Mouse (Mus musculus): ENCODE data around the gene Zbtb12.
"Not testable (repeated sequence)": the region's sequence is repeated elsewhere in the genome, so short reads cannot be mapped to it uniquely, and the experiment has no call there.

Zbtb12 gene

DNA sequence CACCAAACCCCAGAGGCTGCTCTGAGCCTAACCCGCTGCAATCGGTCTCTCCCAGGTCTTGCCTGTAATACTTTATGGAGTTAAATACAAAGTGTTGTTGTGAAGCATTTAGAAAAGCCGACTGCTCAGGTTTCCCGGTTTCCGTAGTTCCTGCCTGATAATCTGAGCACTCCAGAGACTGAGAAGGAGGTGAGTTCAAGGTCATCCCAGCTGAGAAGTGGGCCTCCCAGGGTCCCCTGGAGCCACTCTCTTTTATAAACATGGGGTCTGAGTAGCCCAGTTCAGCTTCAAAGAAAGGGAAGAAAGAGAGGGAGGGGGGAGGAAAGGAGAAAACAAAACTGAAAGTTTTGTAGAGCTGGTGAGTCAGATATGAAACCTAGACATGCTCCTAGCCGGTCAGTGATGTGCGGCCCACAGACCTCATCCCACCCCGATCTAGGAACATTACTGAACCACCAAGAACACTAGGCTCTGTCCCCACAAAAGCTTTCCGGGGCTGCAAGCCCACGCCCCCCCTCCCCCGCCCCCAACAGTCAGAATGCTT, at the start of gene Zbtb12:
Gene Zbtb12, plus strand, starts transcription at position 148 of the 544 bp plus-strand sequence.
- no peak for DNase-seq (ENCODE audit: low read depth, low spot score)

DNA sequence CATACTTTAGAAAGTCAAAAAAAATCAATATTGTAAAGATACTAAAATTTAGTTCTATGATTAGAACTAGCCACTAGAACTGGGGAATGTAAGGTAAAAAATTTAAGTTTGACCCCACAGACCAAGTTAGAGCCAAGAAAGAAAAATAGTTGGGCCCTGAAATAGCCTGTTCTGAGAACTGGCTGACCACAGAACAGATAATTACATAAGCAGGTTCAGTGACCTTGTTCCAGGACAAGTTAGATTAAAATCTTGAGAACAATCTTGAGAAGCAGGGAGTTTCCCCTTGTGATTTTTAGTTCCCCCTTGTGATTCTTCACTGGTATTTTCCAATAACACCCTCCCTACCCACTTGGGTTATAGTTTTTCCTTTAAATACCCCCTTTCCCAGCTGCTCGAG, 48.5 kb upstream of the Zbtb12 start:
- not testable (repeated sequence) for DNase-seq (ENCODE audit: low read depth, low spot score)

DNA sequence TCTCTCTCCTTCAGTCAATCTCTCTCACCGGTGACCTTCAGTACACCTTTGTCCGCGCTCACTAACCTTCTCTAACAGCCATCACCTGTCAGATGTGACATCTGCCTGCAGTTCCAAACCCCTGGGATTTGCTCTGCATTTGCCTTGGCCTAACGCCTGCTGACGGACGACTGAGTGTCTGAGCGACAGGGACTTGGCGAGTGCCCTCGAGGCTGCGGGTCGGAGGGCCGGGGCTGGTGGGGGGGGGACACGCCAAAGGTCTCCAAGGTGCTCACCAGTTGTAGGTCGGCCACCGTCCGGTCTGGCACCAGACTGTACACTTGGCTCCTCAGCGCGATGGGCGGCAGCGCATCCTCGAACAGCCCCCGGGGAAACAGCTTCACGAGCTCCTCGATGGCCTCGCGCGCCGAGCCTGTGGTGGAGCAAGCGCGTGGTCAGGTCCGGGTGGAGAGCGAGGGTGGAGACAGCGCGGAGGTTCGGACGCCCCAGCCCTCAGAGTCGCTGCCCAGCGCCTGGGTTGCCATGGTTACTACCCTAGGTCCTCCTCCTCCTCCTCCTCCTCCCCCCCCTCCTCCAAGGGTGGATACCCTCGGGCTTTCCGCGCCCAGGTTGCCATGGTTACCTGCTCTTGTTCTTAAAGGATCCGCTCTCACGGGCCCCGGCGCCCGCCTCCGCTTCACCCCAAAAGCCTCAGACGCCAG, 43.0 kb upstream of the Zbtb12 start:
- peak; percentile 8 for DNase-seq (ENCODE audit: low read depth, low spot score)

DNA sequence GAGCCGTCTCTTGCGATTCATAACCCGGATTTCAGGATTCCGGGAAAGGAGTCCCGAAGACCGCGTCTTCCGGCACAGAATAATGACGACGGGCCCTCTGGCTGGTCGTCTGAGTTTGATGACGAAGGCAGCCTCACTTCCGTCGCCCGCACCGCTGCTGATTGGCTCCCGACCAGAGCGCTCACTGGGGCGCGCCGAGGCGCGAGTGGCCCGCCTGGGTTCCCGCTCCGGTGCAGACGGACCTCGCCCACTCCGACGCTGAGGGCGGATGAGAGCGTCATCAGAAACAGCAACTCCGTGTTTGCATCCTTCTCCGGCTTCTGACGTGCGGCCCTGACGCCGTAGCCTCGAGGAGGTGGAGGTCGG, 42.4 kb upstream of the Zbtb12 start, which contains the start of the genes Stk19 and Dxo:
Gene Stk19, minus strand, starts transcription at position 90 of the 366 bp plus-strand sequence.
Gene Dxo, plus strand, starts transcription at position 164 of the 366 bp plus-strand sequence.
- peak; percentile 93 for DNase-seq (ENCODE audit: low read depth, low spot score)

DNA sequence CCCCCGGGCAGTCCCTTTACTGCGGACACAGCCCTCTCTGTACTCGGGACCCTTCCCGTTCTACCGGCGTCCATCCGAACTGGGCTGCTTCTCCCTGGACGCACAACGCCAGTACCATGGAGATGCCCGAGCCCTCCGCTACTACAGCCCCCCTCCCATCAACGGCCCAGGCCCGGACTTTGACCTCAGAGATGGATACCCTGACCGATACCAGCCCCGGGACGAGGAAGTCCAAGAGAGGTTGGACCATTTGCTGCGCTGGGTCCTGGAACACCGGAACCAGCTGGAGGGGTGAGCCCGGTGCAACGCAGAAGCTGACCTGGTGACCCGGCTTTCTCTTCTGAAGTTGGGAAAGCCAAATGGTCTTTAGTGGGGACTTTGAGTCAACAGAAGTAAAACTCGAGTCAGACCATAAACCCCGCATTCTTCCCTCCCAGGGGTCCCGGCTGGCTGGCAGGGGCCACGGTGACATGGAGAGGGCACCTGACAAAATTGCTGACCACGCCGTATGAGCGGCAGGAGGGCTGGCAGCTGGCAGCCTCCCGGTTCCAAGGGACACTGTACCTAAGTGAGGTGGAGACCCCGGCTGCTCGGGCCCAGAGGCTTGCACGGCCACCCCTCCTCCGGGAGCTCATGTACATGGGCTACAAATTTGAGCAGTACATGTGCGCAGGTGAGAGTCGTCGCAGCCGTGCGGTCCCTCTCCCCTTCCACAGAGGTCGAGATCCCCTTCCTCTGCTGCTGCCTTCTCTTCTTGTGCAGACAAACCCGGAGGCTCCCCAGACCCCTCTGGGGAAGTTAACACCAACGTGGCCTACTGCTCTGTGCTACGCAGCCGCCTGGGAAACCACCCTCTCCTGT, 41.6 kb upstream of the Zbtb12 start:
- no peak for DNase-seq (ENCODE audit: low read depth, low spot score)

DNA sequence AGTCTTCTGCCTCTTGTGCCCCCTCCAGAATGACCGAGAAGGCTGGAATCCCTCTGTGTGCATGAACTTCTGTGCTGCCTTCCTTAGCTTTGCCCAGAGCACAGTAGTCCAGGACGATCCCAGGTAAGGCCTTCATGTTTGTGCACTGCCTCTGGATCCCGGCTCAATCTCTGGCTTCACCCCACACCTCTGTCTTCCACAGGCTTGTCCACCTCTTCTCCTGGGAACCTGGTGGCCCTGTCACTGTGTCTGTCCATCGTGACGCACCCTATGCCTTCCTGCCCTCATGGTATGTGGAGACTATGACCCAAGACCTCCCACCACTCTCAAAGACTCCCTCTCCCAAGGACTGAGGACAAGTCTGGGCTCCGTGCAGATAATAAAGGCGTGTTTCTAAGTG, 40.5 kb upstream of the Zbtb12 start:
- no peak for DNase-seq (ENCODE audit: low read depth, low spot score)

DNA sequence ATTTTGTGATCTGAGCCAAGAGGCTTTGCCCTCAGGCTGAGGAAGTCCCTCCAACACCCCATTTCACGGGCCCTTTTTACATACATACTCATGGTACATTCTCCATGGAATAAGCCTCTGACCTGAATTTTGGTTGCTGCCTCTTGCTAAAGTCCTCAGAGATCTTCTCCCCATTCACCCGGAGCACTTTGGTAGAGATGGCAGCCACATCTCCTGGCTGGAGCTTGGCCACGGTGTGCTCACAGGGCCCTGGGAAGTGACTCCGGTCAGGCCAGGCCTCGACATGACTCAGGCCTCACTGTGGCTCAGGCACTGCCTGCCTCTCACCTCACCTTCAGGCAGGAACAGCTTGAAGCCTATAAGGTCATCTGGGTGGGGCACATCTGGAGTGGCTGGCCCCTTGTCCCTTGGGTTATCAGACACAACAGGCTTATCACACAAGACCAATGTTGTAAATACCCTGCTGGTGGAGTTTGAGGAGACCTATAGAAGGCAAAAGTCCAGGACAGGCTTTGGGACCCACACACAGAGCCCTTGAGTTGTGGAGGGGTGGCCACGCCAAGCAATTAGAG, 38.5 kb upstream of the Zbtb12 start:
- no peak for DNase-seq (ENCODE audit: low read depth, low spot score)

DNA sequence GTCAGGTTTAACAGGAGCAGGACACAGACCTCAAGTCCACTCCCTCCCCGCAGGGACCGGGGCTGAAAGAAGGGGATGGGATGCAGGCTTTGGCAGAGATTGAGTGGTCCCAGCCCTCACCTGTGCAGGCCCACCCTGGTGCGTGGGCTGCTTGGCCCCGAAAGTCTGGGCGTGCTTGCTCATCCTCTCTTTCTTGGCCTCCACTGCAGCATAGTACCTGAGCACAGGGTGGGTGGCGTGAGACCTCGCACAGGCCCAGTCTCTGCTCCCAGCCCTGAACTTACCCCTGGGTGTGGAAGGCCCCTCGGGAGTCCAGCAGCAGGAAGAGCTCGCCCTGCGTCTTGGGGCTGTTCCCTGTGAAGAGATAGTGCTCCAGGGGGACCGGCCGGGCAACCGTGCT, 34.4 kb upstream of the Zbtb12 start:
- no peak for DNase-seq (ENCODE audit: low read depth, low spot score)

DNA sequence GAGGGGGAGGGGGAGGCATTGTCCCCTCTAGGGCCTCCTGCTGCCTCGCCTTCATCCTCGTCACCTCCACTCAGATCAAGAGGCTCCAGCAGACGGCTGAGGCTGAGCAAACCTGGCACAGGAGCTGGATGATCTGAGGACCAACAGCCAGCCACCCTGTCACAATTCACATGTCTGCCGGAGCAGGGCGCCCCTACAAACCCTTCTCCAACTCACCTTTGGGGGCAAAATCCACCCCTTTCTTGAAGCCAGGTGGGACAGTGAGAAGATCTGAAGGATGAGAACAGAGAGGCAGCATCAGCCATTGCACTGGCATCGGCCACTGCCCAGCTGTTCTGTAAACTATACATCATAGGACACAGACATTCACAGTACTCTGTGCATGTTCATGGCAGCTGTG, 32.1 kb upstream of the Zbtb12 start:
- no peak for DNase-seq (ENCODE audit: low read depth, low spot score)

DNA sequence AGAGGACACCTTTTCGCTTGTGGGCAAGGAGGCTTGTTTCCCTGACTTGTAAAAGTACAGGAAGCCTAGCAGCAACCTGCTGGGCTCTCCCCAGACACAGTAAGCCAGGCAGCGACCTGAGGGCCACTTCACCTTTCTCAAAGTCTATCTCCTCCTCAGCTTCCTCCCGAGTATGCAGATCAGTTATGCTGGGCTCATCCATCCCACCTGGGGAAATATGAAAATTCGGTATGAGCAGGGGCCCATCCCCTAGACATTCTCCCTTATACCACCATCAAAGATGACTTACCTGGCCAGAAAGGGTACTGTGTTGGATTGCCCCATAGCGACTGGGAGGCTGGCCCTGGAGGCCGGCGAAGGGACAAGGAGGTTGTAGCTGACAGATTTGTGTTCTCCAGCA, 31.7 kb upstream of the Zbtb12 start:
- DNase-seq (ENCODE audit: low read depth, low spot score): no peak

DNA sequence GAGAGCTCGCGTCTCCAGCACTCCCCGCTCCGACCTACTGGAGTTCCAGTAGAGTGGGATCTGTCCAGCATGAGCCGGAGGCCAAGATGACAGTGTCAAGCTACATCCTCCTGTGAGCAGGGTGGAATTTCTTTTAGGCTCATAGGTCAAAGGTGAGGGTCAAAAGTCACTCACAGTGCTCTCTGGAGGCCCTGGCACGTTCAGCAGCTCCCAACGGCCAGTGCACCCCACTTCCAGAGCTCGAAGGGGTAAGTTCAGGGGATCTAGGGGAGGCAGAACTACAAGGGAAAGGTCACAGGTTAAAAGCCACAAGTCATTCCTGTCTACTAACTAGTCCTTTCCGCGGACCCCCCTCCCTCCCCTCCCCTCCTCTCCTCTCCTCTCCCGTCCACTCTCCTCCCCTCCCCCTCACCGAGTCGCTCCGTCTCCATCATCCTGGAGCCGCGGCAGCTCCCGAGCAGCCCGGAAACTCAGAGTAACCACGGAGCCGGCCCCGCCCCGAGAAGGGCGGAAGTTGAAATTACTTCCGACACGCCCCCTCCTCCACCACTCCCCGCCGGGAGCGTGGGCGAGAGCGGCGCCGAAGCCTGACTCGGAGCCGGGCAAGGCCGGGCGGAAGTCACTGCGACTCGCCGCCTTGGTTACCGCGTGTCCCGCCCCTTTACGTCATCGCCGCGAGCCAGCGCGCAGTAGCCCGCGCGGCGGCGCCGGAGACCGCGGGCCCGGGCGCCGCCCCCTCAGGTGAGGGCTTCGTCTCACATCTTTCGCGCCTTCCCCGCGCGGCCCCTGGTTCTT, 29.4 kb upstream of the Zbtb12 start, which contains the start of the genes Skiv2l and Nelfe:
Gene Skiv2l, minus strand, starts transcription at position 489 of the 795 bp plus-strand sequence.
Gene Nelfe, plus strand, starts transcription at position 670 of the 795 bp plus-strand sequence.
- peak; percentile 94 for DNase-seq (ENCODE audit: low read depth, low spot score)

DNA sequence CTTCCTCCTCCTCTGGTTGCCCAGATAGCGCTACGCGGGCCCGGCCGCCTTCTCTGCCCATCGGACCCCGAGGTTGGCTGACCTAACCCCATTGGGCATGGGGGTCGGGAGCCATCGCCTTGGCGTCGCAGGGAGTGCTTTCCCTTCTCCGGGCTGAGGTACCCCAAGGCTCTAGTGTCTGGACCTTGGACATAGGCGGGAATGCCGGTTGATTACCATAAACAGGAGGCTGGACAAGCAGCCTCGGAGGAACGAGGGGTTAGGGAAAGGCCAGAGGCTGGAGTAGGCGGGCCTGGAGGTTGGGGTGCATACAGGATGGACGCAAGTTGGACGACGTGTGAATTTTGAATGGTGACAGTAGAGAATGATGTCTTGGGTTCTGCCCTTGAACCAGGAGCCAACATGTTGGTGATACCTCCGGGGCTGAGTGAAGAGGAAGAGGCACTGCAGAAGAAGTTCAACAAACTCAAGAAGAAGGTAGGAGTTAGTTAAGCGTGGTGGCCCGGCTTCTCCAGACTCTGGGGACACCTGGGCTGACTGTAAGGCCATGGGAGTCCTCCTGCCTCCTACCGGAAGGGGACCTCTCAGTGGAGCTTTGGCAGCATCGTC, 28.7 kb upstream of the Zbtb12 start:
- DNase-seq (ENCODE audit: low read depth, low spot score): no peak

DNA sequence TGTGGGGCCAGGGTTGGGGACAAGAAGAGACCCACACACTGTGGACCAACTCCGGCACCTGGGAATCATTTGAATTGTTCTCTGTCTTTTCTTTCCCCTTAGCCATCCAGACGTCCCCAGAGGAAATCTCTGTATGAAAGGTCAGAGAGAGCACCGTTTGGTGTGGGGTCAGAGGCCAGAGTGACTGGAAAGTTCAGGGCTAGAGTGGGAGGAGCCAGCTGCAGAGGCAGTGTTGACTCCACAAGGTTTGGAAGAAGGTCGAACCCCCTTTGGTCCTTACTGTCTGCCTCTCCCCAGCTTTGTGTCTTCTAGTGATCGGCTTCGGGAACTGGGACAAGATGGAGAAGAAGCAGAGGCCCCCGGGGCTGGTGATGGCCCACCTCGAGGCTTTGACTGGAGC, 25.8 kb upstream of the Zbtb12 start:
- DNase-seq (ENCODE audit: low read depth, low spot score): no peak

DNA sequence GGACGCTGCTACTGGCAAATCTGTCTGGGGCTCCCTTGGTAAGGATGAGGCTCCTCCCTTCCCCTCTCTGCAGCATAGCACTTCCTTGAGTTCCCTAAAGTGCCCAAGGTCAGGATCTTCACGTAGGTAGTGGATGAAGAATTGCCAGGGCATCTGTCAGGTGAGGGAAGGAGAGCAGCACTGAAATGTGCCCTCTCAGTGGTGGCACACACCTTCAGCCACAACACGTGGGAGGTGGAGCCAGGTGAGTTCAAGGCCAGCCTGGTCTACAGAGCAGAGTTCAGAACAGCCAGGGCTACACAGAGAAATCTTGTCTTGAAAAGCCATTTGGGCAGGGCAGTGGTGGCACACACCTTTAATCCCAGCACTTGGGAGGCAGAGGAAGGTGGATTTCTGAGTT, 24.5 kb upstream of the Zbtb12 start:
- no peak for DNase-seq (ENCODE audit: low read depth, low spot score)

DNA sequence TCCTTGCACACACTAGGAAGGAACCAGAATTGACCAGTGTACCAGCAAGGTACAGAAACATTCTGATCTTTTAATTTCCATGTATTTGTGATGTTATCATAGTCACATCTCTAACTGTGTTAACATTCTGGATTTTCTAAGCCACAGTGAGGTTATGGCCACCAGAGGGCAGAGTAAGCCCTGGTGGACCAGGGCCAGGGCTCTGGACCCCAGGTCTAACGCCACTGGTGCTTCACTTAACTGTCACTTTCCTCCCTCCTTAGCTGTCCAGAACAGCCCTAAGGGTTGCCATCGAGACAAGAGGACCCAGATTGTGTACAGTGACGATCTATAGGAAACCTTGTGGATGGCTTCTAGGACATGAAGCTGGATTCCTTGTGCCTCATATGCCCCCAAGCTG, 23.5 kb upstream of the Zbtb12 start:
- DNase-seq (ENCODE audit: low read depth, low spot score): peak; percentile 28

DNA sequence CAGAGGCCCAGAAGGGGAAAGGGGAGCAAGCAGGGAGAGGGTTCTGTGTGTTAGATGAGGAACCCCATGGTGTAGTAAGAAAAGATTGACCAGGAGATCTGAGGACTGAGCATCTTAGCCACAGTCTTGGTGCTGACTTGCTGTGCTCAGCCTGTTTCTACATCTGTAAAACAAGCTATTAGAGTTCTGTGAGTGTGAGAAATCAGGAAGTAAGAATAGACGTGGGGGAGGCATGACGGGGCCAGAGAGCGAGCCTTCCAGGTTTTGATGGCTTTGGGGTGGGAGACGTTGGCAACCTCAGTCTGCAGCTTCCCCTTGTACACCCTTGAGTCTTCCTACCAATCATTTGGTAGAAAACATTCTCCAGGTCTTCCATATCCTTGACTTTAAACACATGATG, 20.6 kb upstream of the Zbtb12 start:
- DNase-seq (ENCODE audit: low read depth, low spot score): no peak

DNA sequence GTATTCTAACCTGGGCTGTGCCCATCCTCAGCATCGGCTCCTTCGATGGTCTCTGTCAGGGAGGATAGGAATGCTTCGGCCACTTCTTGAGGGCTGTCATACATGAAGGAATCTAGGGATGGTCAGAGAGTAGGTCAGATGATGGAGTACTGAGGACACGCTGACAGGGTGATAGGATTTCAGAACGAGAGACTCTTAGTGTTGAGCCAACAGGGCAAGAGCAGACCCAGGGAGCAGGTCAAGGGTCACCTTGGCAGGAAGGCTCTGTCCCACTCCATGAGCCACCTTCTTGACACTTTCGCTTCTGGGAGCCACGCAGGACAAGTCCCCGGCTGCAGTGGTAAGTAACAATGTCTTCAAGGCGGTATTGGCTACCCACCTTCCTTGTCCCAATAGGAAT, 18.8 kb upstream of the Zbtb12 start:
- no peak for DNase-seq (ENCODE audit: low read depth, low spot score)

DNA sequence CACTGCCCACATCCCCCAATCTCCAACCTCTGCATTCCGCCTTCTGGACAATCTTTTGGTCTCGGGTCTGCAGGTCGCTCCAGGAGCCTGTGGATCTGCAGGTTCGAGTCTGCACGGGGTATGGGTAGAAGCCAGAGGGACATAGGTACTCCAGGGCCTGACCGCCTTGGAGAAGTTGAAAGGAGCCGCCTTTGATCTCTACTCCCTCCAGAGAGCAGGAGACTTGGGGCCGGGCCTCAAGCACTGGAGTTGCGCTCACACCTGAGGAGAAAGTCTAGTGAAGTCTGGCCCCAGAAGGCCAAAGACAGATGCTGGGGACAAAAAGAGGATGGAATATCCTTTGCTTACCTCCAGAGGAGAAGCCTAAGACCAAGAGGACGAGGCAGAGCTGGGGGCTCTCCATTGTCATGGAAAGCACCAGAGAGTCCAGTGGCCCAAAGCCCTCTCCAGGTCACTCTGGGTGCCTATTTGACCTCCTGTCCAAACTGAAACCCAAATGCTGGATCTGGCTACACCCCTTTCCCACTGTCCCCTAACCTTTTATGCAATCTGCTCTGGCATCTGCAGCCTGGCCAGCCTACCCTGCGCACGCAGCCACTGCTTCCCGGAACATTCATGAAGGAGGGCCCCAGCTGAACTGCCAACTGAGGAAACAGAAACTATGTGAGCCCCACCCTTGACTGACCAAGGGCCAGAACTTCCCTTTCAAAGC, 17.4 kb upstream of the Zbtb12 start:
- DNase-seq (ENCODE audit: low read depth, low spot score): no peak

DNA sequence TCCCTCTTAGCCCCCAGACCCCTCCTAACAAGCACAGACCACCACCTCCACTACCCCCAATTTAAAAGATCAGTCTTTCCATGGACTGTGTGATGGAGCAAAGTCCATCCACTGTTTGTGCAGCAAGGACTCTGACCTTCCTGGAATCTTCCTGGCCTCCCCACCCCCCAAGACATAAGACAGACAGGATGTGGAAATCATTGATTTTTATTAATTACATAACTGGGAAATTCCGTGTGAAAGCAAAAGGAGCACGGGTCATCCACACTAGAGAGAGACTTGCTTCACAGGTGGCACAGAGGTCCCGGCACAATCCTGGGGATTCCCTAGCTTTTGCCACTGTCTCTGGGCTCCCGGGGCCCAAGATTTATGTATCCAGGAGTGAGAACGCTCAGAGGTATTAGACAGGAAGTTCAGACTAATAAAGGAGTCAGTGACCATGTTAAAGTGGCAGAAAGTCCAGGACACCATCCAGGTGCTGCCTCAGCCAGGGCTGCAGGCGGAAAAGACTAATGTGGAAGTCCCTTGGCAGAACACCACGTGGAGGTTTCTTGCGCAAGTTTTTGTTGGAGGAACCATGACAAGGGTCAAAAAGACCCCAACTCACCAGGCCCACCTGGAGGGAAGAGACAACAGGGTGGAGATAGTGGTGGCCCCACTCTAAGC, 16.7 kb upstream of the Zbtb12 start, which contains the start of gene Cfb:
Gene Cfb, minus strand, starts transcription at position 103 of the 666 bp plus-strand sequence.
- no peak for DNase-seq (ENCODE audit: low read depth, low spot score)

DNA sequence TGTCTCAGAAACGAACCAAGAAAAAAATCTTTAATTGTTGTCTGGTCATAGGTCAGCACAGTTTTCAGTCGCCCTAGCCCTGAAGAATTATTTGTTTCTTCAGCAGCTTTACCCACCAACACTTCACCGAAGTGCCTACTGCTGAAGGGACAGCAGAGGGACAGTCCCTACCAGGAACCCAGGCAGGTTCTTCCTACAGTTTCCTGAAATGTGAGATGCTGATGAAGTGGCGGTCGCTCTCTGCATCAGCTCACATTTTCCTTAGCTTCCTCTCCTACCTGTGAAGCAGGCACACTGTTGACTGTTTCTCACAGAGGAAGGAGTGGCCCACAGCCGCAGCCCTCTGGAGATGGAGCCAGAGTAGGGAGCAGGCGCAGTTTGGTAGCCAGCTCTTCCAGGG, 13.3 kb upstream of the Zbtb12 start:
- DNase-seq (ENCODE audit: low read depth, low spot score): no peak

Data from retina, postnatal 7 days (tissue).